Mouse (Mus musculus): ENCODE results near the gene Coq8b. TPM values are rescaled to one million over a fixed set of nuclear protein-coding genes. Genes with fewer than 3 reads are reported as not detected.
"Not testable (repeated sequence)": the region's sequence is repeated elsewhere in the genome, so short reads cannot be mapped to it uniquely, and the experiment has no call there.

The Coq8b gene
- total RNA-seq, 4 experiments from 2014 or later: 2.6 to 3.3 (median 3.0) TPM

GRCm38 (mm10) chr7:27228865-27229264 is 4.0 kb upstream of the Coq8b start:
- no peak for DNase-seq (ENCODE audit: low spot score in 2 of 2)

- no peak for DNase-seq (ENCODE audit: low spot score in 2 of 2)
Observed at GRCm38 (mm10) chr7:27230781-27231180, 2.0 kb upstream of the Coq8b start.

DNA sequence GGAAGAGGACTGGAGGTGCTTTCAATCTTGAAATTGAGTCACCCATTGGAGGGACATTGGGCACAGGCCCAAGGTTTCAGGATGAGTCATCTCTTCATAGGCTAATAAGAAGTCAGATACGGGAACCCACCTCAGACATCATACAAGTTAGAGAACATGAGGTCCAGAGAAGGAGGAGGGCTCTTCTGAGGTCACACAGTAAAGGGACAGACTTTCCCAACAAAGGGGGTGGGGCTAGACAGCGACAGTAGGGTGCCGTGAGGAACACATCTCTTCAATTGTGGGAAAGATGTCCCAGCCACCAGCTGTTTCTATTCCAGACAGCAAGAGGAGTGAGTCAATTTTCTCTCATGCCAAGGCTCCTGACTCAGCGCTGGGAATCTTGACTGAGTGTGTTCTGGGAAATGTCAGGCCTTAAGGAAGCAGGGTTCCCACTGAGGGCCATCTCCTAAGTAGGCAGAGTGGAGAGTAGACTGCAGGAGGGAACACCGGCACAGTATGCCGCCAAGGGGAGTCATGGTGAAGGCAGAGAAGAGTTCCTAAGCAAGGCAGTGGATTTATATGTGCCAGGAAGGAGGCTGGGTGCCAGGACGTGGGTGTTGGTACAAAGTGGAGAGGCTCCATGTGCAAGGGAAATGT is 1.0 kb upstream of the Coq8b start:
- peak; percentile 26 to 34 for DNase-seq (ENCODE audit: low spot score in 2 of 2)

DNA sequence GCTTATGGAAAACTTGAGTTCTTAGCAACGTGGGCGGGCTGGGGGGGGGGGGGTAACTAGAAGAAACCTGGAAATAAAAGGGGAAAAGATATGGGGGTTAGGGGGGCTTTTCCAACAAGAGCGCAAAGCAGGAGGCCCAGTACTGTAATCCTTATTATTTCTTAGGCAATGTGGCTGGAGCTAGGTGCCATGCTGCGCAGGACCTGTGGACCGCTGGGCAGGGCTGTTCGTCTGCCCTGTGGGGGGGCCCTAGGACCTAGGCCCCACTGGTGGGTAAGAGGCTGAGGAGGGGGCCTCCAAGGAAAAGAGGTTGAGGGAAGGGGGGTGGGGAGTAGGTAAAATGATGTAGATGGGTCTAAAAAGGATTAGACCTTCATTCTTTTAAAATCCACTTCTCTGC is 477 bp downstream of the Coq8b start:
- DNase-seq (ENCODE audit: low spot score in 2 of 2): no peak

DNA sequence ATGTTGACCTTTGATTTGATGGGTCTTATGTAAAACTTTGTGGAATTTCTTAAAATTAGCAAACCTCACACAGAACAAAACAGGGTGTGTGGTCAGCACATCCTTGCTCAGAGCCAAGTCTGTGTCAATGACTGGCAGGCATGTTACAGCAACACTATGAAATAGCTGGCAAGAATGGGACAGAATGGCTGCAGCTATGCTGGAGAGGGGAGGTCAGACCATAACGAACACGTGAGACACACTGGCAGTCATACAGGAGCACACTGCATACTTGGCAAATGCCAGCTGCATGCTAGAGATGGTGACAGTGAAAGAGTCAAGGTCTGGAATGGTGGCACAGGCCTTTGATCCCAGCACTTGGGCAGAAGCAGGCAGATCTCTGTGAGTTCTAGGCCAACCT is 2.9 kb downstream of the Coq8b start:
- no peak for DNase-seq (ENCODE audit: low spot score in 2 of 2)

- DNase-seq (ENCODE audit: low spot score in 2 of 2): no peak
Observed at GRCm38 (mm10) chr7:27237527-27237926, 4.7 kb downstream of the Coq8b start.

- DNase-seq (ENCODE audit: low spot score in 2 of 2): no peak
Observed at GRCm38 (mm10) chr7:27238568-27238967, 5.7 kb downstream of the Coq8b start.

- DNase-seq (ENCODE audit: low spot score in 2 of 2): peak; percentile 56 to 74
Observed at GRCm38 (mm10) chr7:27243211-27243610, 10.4 kb downstream of the Coq8b start.

GRCm38 (mm10) chr7:27244088-27244487 is 11.3 kb downstream of the Coq8b start:
- not testable (repeated sequence) for DNase-seq (ENCODE audit: low spot score in 2 of 2)

DNA sequence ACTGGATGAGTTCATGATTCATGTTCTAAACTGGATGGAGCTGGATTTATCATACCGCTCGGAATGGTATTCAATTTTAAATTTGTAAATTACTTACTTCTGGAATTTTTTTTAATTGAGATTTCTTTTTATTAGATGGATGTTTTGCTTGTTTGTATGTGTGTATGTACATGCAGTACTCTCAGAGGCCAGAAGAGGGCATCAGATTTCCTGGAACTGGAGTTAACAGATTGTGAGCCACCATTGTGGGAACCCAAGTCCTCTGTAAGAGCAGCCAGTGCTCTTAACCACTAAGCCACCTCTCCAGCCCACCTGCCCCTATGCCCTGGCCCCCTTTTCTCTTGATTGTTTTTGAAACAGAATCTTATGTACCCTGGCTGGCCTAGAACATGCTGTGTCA is 16.3 kb downstream of the Coq8b start:
- DNase-seq (ENCODE audit: low spot score in 2 of 2): no peak

DNA sequence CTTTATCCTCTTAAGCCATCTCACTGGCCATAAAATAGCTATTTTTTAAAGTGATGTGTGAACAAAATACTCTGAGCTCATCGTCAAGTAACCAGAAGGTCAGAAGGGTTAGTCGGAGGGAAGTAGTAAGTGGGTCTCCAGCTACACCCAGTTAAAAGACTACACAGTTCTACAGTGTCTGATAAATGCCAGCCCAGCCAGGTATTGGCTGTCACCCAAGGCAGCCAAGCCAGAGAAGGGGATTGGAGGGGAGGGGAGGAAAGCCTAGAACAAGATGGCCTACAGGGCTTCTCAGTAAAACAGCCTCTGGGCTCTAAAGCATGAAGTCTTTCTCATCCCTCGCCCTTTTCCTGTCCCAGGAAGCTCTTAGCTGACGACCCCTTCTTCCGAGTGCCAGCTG is 17.1 kb downstream of the Coq8b start:
- DNase-seq (ENCODE audit: low spot score in 2 of 2): no peak

DNA sequence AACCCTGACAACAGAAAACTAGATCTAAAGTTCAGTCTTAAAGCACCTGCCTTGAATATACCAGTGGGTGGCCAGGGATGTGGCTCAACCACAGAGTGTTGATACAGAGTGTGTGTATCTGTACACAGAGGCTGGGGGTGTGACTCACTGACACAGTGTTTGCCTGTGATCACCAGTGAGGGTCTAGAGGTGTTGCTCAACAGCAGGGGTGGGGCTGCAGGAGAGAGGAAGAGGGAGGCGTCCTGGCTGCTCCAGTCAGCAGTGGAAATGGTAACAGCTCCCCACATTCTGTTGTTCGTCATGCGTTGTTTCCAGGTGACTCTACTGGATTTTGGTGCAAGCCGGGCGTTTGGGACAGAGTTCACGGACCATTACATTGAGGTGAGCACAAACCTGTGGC is 19.1 kb downstream of the Coq8b start:
- DNase-seq (ENCODE audit: low spot score in 2 of 2): no peak

DNA sequence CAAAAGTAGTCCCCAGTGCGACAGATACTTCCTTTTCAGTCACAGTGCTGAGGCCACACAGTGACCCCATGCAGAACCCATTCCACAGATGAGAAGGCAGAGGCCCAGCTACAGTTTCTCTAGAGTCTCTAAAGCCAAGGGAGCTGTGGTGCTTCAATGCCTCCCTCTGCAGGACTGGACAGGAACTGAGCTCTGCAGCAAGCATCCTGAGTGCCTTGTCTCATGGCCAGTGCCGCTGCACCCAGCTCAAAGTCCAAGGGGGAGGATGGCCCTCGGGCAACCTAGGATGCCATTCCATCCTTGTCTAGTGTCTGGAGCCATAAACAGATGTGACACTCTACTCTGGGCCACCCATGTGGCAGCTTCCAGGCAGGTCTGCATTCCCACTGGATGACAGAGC is 22.9 kb downstream of the Coq8b start:
- no peak for DNase-seq (ENCODE audit: low spot score in 2 of 2)

- peak in 1 of 2 experiments; percentile 39 for DNase-seq (ENCODE audit: low spot score in 2 of 2)
Observed at GRCm38 (mm10) chr7:27257046-27257851, 24.4 kb downstream of the Coq8b start.

DNA sequence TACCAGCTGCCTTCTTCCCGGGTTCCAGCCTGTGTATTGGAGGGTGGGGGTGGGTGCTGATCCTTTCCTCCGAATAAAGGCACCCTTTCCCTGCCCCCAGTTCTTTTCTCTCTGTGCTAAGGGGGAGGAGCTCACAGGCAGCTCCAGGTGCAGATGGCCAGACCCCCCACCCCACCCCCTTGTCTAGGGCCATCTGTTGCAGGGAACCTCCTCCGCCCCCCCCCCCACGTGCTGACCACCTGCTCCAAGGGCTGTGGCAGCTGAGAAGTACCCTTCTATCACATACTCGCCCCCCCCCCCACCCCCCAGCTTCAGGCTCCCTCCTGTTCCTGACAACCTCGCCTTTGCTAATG is 25.0 kb downstream of the Coq8b start:
- DNase-seq (ENCODE audit: low spot score in 2 of 2): no peak

- peak; percentile 94 for DNase-seq (ENCODE audit: low spot score in 2 of 2)
Observed at GRCm38 (mm10) chr7:27258205-27258899, 25.5 kb downstream of the Coq8b start, which contains the start of gene Numbl. Numbl (plus strand) TSS chr7:27258433.

DNA sequence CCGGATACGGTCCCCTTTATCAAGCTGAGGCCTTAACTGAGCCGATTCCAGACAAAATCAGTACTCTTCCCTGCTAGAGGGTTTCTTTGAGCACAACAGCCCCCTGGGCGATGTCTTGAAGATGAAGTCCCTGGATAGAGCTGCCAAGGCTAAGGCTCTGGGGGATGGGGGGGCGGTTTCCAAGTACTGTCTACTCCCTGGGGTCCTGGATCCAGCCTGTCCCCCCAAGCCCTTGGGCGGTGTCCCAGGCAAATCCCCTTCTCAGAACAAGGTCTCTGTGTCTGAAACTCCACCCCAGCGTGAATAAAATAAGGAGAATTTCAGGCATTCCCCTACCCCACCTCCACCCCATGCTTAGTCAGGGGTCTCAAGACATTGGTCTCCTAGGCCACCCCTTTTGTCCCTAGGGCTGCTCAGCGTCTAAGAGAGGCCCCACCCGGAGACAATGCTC is 26.5 kb downstream of the Coq8b start:
- DNase-seq (ENCODE audit: low spot score in 2 of 2): no peak

DNA sequence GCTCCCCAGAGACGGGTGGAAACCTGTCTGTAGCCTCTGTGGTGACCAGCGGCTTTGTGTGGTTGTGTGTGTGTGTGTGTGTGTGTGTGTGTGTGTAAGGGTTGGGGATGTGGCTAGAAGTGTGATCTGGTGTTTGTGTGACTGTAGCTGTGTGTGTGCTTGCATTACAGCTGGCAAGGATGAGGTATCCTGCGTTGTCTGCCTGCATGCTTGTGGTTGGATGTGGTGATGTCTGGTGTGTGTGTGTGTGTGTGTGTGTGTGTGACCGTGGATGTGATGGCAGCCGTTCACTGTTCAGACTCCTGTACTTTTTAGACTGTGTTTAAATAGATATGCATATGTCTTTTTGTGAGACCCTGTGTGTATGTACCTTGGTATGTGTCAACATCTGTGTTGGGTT is 26.9 kb downstream of the Coq8b start:
- DNase-seq (ENCODE audit: low spot score in 2 of 2): no peak

GRCm38 (mm10) chr7:27260856-27261255 is 28.0 kb downstream of the Coq8b start:
- DNase-seq (ENCODE audit: low spot score in 2 of 2): no peak

GRCm38 (mm10) chr7:27261888-27262287 is 29.1 kb downstream of the Coq8b start:
- DNase-seq (ENCODE audit: low spot score in 2 of 2): no peak

GRCm38 (mm10) chr7:27264761-27265160 is 31.9 kb downstream of the Coq8b start:
- DNase-seq (ENCODE audit: low spot score in 2 of 2): no peak

DNA sequence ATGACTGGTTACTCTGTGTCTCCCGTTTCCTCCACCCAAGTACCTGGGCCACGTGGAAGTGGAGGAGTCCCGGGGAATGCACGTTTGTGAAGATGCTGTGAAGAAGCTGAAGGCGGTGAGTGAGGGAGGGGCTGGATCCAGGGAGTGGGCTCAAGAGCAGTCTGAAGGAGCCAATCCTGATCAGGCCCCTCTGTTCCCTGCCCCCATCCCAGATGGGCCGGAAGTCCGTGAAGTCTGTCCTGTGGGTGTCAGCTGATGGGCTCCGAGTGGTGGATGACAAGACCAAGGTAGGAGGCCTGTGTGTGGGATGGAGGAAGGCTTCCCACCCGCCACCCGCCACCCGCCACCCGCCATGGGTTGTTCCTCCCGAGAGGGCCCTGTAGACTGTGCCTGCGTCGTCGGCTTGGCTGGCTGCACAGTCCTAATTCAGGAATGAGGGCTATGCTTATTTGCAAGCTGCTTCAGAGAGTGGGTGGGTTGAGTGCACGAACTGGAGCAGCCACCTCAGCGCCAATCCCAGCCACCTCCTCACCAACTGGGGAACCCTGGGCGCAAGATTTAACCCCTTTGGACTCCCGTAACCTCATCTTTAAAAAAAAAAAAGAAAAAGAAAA is 33.8 kb downstream of the Coq8b start:
- no peak for DNase-seq (ENCODE audit: low spot score in 2 of 2)
